Mouse (Mus musculus): ENCODE results near the gene Uggt2.
"Not testable (repeated sequence)": the region's sequence is repeated elsewhere in the genome, so short reads cannot be mapped to it uniquely, and the experiment has no call there.

Uggt2 gene

GRCm38 (mm10) chr14:119037076-119037683 is 62.0 kb downstream of the Uggt2 start:
- no peak for DNase-seq (ENCODE audit: low spot score in 2 of 2)

DNA sequence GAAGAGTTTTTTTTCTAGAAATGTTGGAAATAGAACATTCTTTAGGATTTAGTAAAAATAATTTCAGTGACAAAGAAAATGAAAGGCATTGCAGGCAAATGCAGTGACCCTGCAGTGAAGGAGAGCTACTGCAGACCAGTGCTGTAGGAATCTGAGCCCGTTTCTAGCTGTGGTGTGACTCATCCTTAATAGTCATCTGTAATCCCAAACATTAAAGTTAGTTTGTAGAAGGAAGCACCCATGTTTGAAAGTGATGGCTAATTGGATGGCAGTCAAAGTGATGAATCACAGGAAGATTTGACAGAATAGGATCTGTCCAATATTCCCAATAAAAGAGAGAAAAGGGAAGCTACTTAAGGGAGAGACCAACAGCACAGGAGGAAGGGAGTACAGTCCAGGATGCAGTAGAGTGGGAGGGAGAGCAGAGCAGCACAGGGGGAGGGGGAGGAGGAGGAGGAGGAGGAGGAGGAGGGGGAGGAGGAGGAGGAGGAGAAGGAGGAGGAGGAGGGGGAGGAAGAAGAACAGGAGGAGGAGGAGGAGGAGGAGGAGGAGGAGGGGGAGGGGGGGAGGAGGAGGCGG is 71.5 kb downstream of the Uggt2 start:
- DNase-seq (ENCODE audit: low spot score in 2 of 2): no peak

GRCm38 (mm10) chr14:119027130-119027529 is 72.1 kb downstream of the Uggt2 start:
- DNase-seq (ENCODE audit: low spot score in 2 of 2): peak; percentile 55 to 73

GRCm38 (mm10) chr14:119025889-119026288 is 73.3 kb downstream of the Uggt2 start:
- no peak for DNase-seq (ENCODE audit: low spot score in 2 of 2)

DNA sequence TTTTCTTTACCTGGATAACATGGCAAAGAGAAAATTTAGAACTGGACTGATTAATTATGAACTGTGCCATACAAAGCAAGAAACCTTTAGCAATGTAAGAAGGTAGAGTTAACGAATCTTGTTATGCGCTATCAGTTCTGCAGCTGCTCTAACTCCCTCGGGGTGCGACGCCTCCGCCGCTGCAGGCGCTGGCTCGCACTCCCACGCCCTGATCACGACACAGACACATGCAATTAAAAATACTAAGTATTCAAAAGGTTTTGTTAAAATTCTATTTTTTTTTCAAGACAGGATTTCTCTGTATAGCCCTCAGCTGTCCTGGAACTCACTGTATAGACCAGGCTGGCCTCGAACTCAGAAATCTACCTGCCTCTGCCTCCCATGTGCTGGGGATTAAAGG is 85.7 kb downstream of the Uggt2 start:
- DNase-seq (ENCODE audit: low spot score in 2 of 2): no peak

GRCm38 (mm10) chr14:119012607-119013431 is 86.4 kb downstream of the Uggt2 start:
- DNase-seq (ENCODE audit: low spot score in 2 of 2): peak; percentile 62 to 78

DNA sequence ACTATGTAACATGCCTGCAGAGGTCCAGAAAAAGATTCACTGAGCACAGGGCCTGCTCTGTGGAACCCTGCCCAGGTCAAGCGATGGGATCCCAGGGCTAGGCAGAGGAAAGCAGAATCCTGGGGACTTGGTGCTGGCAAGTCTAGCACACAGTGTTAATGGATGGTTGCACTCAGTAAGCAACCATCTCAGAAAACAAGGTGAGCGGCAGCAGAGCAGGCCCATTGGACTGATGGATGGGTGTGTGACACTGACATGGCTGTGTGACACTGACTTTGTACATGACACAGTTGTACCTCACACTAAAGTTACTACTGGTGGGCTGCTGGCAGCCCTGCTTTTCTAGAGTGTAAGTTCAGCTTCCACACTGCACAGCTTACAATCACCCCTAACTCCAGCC is 89.7 kb downstream of the Uggt2 start:
- no peak for DNase-seq (ENCODE audit: low spot score in 2 of 2)

DNA sequence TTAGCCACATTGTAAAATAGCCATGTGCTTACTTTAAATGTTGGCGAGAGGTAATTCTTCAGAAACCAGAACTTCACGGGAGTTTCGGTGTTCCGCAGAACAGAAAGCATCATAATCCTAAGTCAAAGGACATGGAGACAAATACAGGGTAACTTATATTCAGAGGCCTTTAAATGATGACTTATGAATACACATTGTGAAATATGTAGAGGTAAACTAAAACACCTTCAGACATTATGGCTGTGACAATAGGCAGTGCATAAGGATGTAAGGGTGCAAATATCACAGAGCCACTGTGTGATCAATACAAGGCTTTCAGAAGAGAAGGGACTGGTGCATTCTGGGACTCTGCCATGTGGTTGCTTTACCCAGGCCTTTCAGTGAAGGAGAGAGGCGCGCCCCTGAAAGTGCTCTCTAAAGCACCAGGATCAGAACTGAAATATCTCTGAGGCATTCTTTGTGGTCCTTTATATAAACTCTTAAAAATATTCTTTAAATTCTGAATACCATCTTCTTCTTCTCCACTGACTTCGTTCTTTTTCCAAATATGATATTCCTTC is 91.1 kb downstream of the Uggt2 start:
- DNase-seq (ENCODE audit: low spot score in 2 of 2): no peak

DNA sequence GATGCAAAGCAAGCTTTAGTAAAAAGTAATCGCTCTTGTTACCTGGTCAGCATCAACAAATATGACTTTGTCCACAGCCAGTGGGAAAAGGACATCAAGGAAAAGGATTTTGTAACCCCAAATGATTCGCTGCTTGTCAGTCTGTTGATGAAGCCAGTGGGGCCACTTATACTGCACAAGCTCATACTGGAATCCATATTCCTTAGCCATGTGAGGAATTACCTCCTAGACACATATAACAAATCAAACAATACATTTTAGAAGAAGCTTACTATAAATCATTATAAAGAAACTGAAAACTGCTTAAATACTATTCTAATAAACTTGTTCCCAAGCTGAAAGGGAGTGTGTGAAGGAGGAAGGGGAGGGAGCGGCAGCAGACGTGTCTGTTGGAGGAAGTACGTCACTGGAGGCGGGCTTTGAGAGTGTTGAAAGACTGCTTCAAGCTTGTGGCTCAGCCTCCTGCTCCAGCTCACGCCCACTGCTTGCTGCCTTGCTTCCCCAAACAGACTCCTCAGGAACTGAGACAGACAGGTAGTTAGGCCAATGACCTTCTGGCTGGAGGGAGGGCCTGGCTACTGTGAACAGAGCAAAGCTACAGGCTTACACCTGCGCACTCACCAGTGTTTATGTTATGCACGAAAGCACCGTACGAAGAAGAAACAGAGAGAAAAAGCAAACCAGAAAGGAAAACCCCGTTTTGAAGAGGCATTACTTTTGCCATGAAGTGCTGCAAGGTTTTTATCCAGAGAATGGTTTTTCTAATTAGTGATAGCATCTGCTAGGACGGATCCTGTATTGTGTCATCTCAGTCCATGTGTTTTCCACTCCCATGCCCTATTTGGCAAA is 91.9 kb downstream of the Uggt2 start:
- DNase-seq (ENCODE audit: low spot score in 2 of 2): peak; percentile 95 to 99

GRCm38 (mm10) chr14:119006441-119007102 is 92.7 kb downstream of the Uggt2 start:
- peak in 1 of 2 experiments; percentile 46 for DNase-seq (ENCODE audit: low spot score in 2 of 2)

DNA sequence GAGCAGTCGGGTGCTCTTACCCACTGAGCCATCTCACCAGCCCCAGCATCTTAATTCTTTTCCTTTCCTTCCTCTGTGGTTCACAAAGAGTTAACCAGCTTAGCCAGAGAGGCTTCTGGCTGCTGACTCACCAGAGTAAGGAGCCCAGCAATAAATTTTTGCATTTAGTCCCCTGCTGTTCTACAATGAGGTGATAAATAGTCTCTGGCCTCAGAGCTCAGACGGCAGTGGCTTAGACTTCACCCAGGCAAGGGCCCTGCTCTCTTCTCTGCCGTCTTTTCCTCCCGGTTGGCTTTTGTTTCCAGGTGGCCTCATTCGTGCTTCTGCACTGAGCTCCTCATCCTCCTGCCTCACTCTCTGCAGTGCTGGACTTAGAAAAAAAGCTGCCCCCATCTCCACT is 93.4 kb downstream of the Uggt2 start:
- no peak for DNase-seq (ENCODE audit: low spot score in 2 of 2)

GRCm38 (mm10) chr14:119003320-119003719 is 95.9 kb downstream of the Uggt2 start:
- DNase-seq (ENCODE audit: low spot score in 2 of 2): no peak

GRCm38 (mm10) chr14:118995226-118995925 is 103.9 kb downstream of the Uggt2 start:
- no peak for DNase-seq (ENCODE audit: low spot score in 2 of 2)

DNA sequence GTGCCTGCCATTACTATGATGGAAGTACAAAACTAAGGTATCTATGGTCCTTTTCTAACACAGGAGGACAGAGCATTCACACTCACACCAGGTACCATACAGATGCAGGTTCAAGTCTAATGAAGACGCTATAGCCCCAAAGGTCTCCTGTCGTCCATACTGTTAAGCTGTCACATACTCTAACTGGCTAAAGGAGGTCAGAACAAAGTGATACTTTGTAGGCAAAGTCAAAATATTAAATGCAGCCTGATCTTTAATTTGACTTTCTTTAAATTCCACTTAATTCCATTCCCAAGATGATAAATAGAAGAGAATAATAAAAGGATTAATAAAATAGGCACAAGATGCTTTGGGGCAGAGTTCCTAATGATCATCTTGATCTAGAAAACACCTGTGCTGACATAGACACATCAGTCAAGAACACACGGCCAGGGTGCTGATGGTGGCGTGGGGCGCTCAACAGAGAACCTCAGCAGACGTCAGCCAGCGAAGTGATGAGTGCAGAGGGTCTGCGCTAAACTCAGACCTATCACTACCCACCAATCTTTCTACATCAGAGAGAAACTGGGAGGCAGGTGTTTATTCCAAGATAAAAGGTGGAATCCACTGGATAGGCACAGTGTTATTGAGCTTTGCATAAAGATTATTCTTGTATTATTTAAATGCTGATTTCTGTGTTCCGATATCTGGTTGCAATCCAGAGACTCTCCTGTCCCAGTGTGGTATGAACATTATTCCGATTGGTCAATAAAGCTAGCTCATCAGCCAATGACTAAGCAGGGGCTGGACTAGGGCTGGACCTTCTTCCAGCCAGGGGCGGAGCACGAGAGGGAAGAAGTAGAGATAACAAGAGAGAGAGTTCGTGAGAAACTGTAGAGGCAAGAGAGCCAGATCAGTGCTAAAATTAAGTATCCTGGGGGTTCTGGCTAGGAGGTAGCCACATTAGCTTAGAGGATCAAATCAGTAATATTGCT is 111.4 kb downstream of the Uggt2 start:
- DNase-seq (ENCODE audit: low spot score in 2 of 2): no peak

DNA sequence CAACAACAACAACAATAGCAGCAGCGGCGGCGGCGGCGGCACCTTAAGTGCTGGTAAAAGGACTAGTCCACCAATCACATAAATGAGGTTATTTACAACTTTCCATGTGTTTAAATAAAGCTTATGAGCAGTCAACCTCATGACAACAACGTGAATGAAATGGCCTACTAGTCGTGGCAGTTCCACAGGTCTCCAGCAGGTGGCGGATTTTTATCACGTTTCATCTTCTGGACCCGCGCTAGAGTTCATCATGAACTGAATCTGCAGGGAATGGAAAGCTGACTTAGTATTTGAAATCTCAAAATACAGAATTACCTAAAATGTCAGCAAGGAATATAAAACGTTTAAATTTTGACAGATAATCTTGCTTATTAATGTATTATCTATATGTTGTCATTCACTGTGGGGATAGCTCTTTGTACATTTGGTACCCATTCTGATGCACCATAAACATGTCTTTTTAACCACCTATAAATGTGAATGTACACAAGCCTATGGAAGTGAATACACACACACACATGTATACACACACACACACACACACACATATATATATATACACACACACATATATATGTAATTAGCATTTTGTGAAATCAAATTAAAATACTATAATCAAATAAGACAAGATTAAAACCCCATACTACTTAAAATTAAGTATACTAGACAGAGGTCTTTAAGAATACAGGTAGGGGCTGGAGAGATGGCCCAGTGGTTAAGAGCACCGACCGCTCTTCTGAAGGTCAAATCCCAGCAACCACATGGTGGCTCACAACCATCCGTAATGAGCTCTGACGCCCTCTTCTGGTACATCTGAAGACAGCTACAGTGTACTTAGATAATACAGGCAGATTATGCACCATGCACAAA is 112.3 kb downstream of the Uggt2 start:
- DNase-seq (ENCODE audit: low spot score in 2 of 2): peak; percentile 70 to 80

GRCm38 (mm10) chr14:118984161-118984560 is 115.1 kb downstream of the Uggt2 start:
- DNase-seq (ENCODE audit: low spot score in 2 of 2): no peak

GRCm38 (mm10) chr14:118983396-118983795 is 115.8 kb downstream of the Uggt2 start:
- no peak for DNase-seq (ENCODE audit: low spot score in 2 of 2)

GRCm38 (mm10) chr14:118982429-118983045 is 116.7 kb downstream of the Uggt2 start:
- DNase-seq (ENCODE audit: low spot score in 2 of 2): not testable (repeated sequence)
